In the genomic region with DNA sequence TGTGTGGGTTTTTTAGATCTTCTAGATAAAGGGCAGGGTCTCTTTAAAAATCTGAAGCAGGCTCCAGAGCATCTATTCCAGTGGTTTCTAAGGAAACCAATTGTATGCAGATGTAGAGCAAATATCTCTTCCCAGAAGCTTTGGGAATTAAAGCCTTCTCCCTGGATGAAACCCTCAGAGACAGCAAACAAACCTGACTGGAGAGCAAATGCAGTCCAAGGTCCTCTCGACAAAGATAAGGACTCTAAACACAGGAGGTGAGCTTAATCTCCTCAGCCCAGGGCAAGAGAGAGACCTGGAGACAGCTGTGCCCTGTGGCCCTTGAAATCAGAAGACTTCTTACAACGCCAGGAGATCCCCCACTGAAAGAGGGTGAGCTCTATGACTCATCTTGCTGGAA, we compare ENCODE assay signal across 10 mouse cellular contexts. TPM values are rescaled to one million over a fixed set of nuclear protein-coding genes. Genes with fewer than 3 reads are reported as not detected.
DNase-seq lines count a peak whose midpoint lies in the region; ATAC-seq and TF ChIP-seq lines count a peak whose summit lies in the region.
"Had no signal": no experiment of that assay in that cellular context is flagged by ENCODE, and none has a peak within 500 bp of the region (broad histone marks: within the 10 kb centered on the region; RNA-seq: fewer than 3 reads in every experiment).

No protein-coding gene starts in this region.

- peak; percentile 18 for DNase-seq in forebrain, embryonic 14.5 days (ENCODE audit: low spot score)
- DNase-seq in forebrain, embryonic 11.5 days (ENCODE audit: low spot score), result no peak
- peak in 1 of 3 experiments; percentile 45 for DNase-seq in liver, embryonic 14.5 days (ENCODE audit: low read depth in 3 of 3, low spot score in 3 of 3)
- DNase-seq in heart, postnatal 14 days, result no peak
- DNase-seq in kidney, postnatal 36 days, result no peak
- DNase-seq in gastrocnemius, postnatal 25 days, result no peak

- 0 out of 2 replicates have a peak, but pooled peaks cover 1% of the 10 kb centered on the region for H3K36me3 ChIP-seq in forebrain, embryonic 14.5 days (ENCODE audit: control insufficient read depth, insufficient read depth, low read length)
- H3K36me3 ChIP-seq in forebrain, embryonic 11.5 days (ENCODE audit: control insufficient read depth, insufficient read depth, low read length), result no peaks in the 10 kb centered on the region
- H3K36me3 ChIP-seq in embryonic facial prominence, embryonic 15.5 days, result no peaks in the 10 kb centered on the region
- no peaks in the 10 kb centered on the region for H3K36me3 ChIP-seq in liver, embryonic 14.5 days (replicated peaks; ENCODE audit: control insufficient read depth, insufficient read depth, low read depth)

- no peak for TF ChIP-seq CTCF in liver, embryonic 14.5 days (IDR thresholded peaks at IDR 0.05; ENCODE audit: low read depth)
- no peak for TF ChIP-seq CTCF in olfactory bulb, adult 2 months (IDR thresholded peaks at IDR 0.05; ENCODE audit: insufficient read depth, low read depth, low read length)

- H3K4me3 ChIP-seq in forebrain, embryonic 14.5 days (ENCODE audit: low read depth, low read length), result no peak overlapping the region
- no peak overlapping the region for H3K4me3 ChIP-seq in forebrain, embryonic 11.5 days (ENCODE audit: low read depth, low read length)
- H3K4me3 ChIP-seq in embryonic facial prominence, embryonic 15.5 days (replicated peaks), result no peak overlapping the region
- no peak overlapping the region for H3K4me3 ChIP-seq in liver, embryonic 14.5 days (ENCODE audit: insufficient read depth in 1 of 2, low read depth in 2 of 2, low read length in 2 of 2)
- H3K4me3 ChIP-seq in olfactory bulb, adult 2 months (ENCODE audit: insufficient read depth, low read depth, low read length), result peak overlapping the region; percentile 19; the same call in 1 of the 2 replicates
- H3K4me3 ChIP-seq: heart, embryonic 10.5 days had no signal

- no peak for ATAC-seq in forebrain, embryonic 14.5 days
- no peak for ATAC-seq in forebrain, embryonic 11.5 days (replicated peaks; ENCODE audit: low FRiP score)
- ATAC-seq in embryonic facial prominence, embryonic 15.5 days (ENCODE audit: insufficient number of reproducible peaks, low FRiP score, low TSS enrichment, low read depth), result no peak
- ATAC-seq in liver, embryonic 14.5 days (ENCODE audit: insufficient read depth), result peak; percentile 70
- ATAC-seq: lung, postnatal 0 days had no signal

- intact Hi-C loops in heart, postnatal 14 days (cut with DNase I), result loop anchor here (5.0 kb wide), 1 partner anchor 144 kb away; no protein-coding TSS in a partner anchor

- TF ChIP-seq POLR2A in olfactory bulb, adult 2 months (IDR thresholded peaks at IDR 0.05; ENCODE audit: insufficient read depth, low read depth, low read length), result no peak

- 0 out of 2 replicates have a peak overlapping the region, but pooled peaks have one; percentile 3 for H3K9ac ChIP-seq in forebrain, embryonic 14.5 days (ENCODE audit: low read length)
- H3K9ac ChIP-seq in forebrain, embryonic 11.5 days (ENCODE audit: low read length), result no peak overlapping the region
- no peak overlapping the region for H3K9ac ChIP-seq in embryonic facial prominence, embryonic 15.5 days
- no peak overlapping the region for H3K9ac ChIP-seq in liver, embryonic 14.5 days (replicated peaks)

- no peaks in the 10 kb centered on the region for H3K9me3 ChIP-seq in forebrain, embryonic 14.5 days (replicated peaks; ENCODE audit: control insufficient read depth, low read length)
- no peaks in the 10 kb centered on the region for H3K9me3 ChIP-seq in forebrain, embryonic 11.5 days (ENCODE audit: control insufficient read depth, low read length)
- H3K9me3 ChIP-seq in embryonic facial prominence, embryonic 15.5 days (replicated peaks), result no peaks in the 10 kb centered on the region
- H3K9me3 ChIP-seq in liver, embryonic 14.5 days (ENCODE audit: control insufficient read depth, low read length), result no peaks in the 10 kb centered on the region
- H3K9me3 ChIP-seq: heart, embryonic 10.5 days had no signal

- TF ChIP-seq EP300 in liver, embryonic 14.5 days (IDR thresholded peaks at IDR 0.05; ENCODE audit: low read depth), result 0 out of 2 replicates have a peak, but pooled peaks have one; percentile 25

- WGBS in forebrain, embryonic 14.5 days, result 28% methylated on average over 2 of the region's 2 CpGs
- WGBS in forebrain, embryonic 11.5 days, result 33% methylated on average over 2 of the region's 2 CpGs
- 8% methylated on average over 2 of the region's 2 CpGs for WGBS in embryonic facial prominence, embryonic 15.5 days
- 2% methylated on average over 2 of the region's 2 CpGs for WGBS in liver, embryonic 14.5 days (ENCODE audit: insufficient replicate concordance)
- WGBS in olfactory bulb, adult 2 months, result 9% methylated on average over 2 of the region's 2 CpGs

- H3K27ac ChIP-seq in forebrain, embryonic 14.5 days (ENCODE audit: low read depth, low read length), result peak overlapping the region; percentile 48; the same call in 1 of the 2 replicates
- no peak overlapping the region for H3K27ac ChIP-seq in forebrain, embryonic 11.5 days (ENCODE audit: low read depth, low read length)
- H3K27ac ChIP-seq in embryonic facial prominence, embryonic 15.5 days (replicated peaks), result peak overlapping the region; percentile 71
- H3K27ac ChIP-seq in liver, embryonic 14.5 days, result no peak overlapping the region; the same call in 1 of the 2 replicates
- peak overlapping the region; percentile 71 for H3K27ac ChIP-seq in olfactory bulb, adult 2 months (ENCODE audit: insufficient read depth, low read depth, low read length)
- H3K27ac ChIP-seq: heart, embryonic 10.5 days had no signal

- peaks cover 33% of the 10 kb centered on the region for H3K4me1 ChIP-seq in forebrain, embryonic 14.5 days (ENCODE audit: control insufficient read depth, insufficient read depth, low read length)
- H3K4me1 ChIP-seq in forebrain, embryonic 11.5 days (replicated peaks; ENCODE audit: control insufficient read depth, insufficient read depth, low read length), result peaks cover 6% of the 10 kb centered on the region; the same call in 1 of the 2 replicates
- peaks cover 65% of the 10 kb centered on the region for H3K4me1 ChIP-seq in embryonic facial prominence, embryonic 15.5 days
- peaks cover 13 to 18% of the 10 kb centered on the region in 2 experiments for H3K4me1 ChIP-seq in liver, embryonic 14.5 days (replicated peaks; ENCODE audit: control insufficient read depth in 2 of 2, insufficient read depth in 2 of 2, low read length in 1 of 2)
- H3K4me1 ChIP-seq in olfactory bulb, adult 2 months (ENCODE audit: control insufficient read depth, insufficient read depth, low read length), result peaks cover 45% of the 10 kb centered on the region

- H3K4me2 ChIP-seq in forebrain, embryonic 14.5 days (ENCODE audit: low read length), result no peak overlapping the region
- H3K4me2 ChIP-seq in forebrain, embryonic 11.5 days (ENCODE audit: low read depth, low read length, severe bottlenecking), result no peak overlapping the region
- no peak overlapping the region for H3K4me2 ChIP-seq in embryonic facial prominence, embryonic 15.5 days (replicated peaks)
- H3K4me2 ChIP-seq in liver, embryonic 14.5 days (ENCODE audit: low read depth), result peak overlapping the region; percentile 29

- H3K27me3 ChIP-seq in forebrain, embryonic 14.5 days (replicated peaks; ENCODE audit: control insufficient read depth, insufficient read depth, low read length), result no peaks in the 10 kb centered on the region
- no peaks in the 10 kb centered on the region for H3K27me3 ChIP-seq in forebrain, embryonic 11.5 days (ENCODE audit: control insufficient read depth, insufficient read depth, low read length)
- no peaks in the 10 kb centered on the region for H3K27me3 ChIP-seq in embryonic facial prominence, embryonic 15.5 days
- H3K27me3 ChIP-seq in liver, embryonic 14.5 days (ENCODE audit: control insufficient read depth, insufficient read depth, low read length), result no peaks in the 10 kb centered on the region

RNA-seq across cellular contexts. Expression of gene Phf2, which starts 17.4 kb away (rescaled TPM):
- 10.6 and 11.3 TPM in 2 replicates for polyA plus RNA-seq in forebrain, embryonic 14.5 days (2014; fragmentation: Nextera tagmentation; extraction: Ambion mirVana)
- polyA plus RNA-seq in forebrain, embryonic 11.5 days (2014; fragmentation: Nextera tagmentation; extraction: Ambion mirVana), result 14.3 and 14.6 TPM in 2 replicates
- 8.6 and 10.3 TPM in 2 replicates for polyA plus RNA-seq in embryonic facial prominence, embryonic 15.5 days (2015; fragmentation: Nextera tagmentation; extraction: Ambion mirVana)
- 3.9 and 5.0 TPM in 2 replicates for polyA plus RNA-seq in liver, embryonic 14.5 days (2012; rRNA removed)
- 2.3 and 2.4 TPM in 2 replicates for polyA plus RNA-seq in liver, embryonic 14.5 days (2014; fragmentation: Nextera tagmentation; extraction: Ambion mirVana)
- polyA plus RNA-seq in olfactory bulb, adult 2 months (2012; ENCODE audit: insufficient read depth, insufficient read length, low replicate concordance, missing spikeins), result 83.3 TPM in 1 of 2 replicates, not detected in the other
- total RNA-seq in heart, postnatal 14 days (2021), result 10 to 100 TPM; 27.0 to 30.1 TPM
- 10 to 100 TPM; 22.7 to 26.8 TPM for total RNA-seq in gastrocnemius, postnatal 25 days (2021)

Comparison
In these comparisons a context has a peak if more than half of its experiments do, and no peak if none do; other contexts are left out.
1. H3K27ac ChIP-seq: peak in forebrain, embryonic 14.5 days (single experiment), embryonic facial prominence, embryonic 15.5 days (single experiment) and olfactory bulb, adult 2 months (single experiment); none in forebrain, embryonic 11.5 days (single experiment) and liver, embryonic 14.5 days (single experiment).